Mouse (Mus musculus) kidney, postnatal 0 days (tissue): Measurements from ENCODE around the gene Zfand6. TPM values are rescaled to one million over a fixed set of nuclear protein-coding genes. Genes with fewer than 3 reads are reported as not detected.

Source experiments
- ATAC-seq: fragments of 200-750 bp; cut with Nextera tagmentation; replicated peaks from 2 replicates; pipeline ENCODE4 v1.8.0; 2017; ENCODE audit warnings: low read depth, moderate number of reproducible peaks, moderate TSS enrichment, moderate library complexity; ENCODE audit not compliant: low FRiP score
- DNase-seq: peaks from one replicate; pipeline ENCODE4 v3.0.0-alpha.2; 2016; ENCODE audit warnings: low spot score
- H3K27ac ChIP-seq: fragments of 300-500 bp; sonication (generic); 2 replicates; pipeline ENCODE4 v1.5.1; 2014; ENCODE audit warnings: mild to moderate bottlenecking
- H3K27me3 ChIP-seq: fragments of 300-500 bp; sonication (generic); 2 replicates; pipeline ENCODE4 v1.6.1; 2014; ENCODE audit warnings: low read length, mixed read lengths; ENCODE audit not compliant: insufficient read depth
- H3K36me3 ChIP-seq: fragments of 300-500 bp; sonication (generic); 2 replicates; pipeline ENCODE4 v1.6.1; 2014; ENCODE audit warnings: low read length, mixed read lengths; ENCODE audit not compliant: insufficient read depth
- H3K4me1 ChIP-seq: fragments of 300-500 bp; sonication (generic); replicated peaks from 2 replicates; pipeline ENCODE4 v1.6.1; 2014; ENCODE audit warnings: antibody characterized with exemption, low read length, mixed read lengths; ENCODE audit not compliant: insufficient read depth
- H3K4me2 ChIP-seq: fragments of 300-500 bp; sonication (generic); 2 replicates; pipeline ENCODE4 v1.6.1; 2014; ENCODE audit warnings: mild to moderate bottlenecking, low read length, moderate library complexity, mixed read lengths
- H3K4me3 ChIP-seq: fragments of 300-500 bp; sonication (generic); replicated peaks from 2 replicates; pipeline ENCODE4 v1.5.1; 2014; ENCODE audit warnings: low read depth, low read length
- H3K9ac ChIP-seq: fragments of 300-500 bp; sonication (generic); 2 replicates; pipeline ENCODE4 v1.6.1; 2014; ENCODE audit warnings: low read depth, low read length
- H3K9me3 ChIP-seq: fragments of 300-500 bp; sonication (generic); replicated peaks from 2 replicates; pipeline ENCODE4 v1.6.1; 2016; ENCODE audit warnings: low read length, inconsistent platforms, mixed read lengths
- CTCF ChIP-seq: IDR thresholded peaks from 2 replicates; pipeline ENCODE4 v1.5.1; 2016; ENCODE audit warnings: antibody characterized with exemption, low read depth, mild to moderate bottlenecking, moderate library complexity
- WGBS: fragments of 180-500 bp; shearing (Covaris S2); extraction: QIAGEN DNeasy Blood & Tissue Kit; methylation state at CpG from one replicate; pipeline ENCODE4 v1.1.7; 2014; 5-methylcytosine and 5-hydroxymethylcytosine counted together
- polyA plus RNA-seq: library from polyadenylated mRNA; unstranded; fragments of >200 nt; fragmentation: Nextera tagmentation; extraction: Ambion mirVana; gene quantifications from 2 replicates; pipeline ENCODE4 v1.2.1, GENCODE M21; 2015

Zfand6 gene
- polyA plus RNA-seq, 1 experiment from 2014 or later, result 198 TPM

GRCm38 (mm10) chr7:84577034-84577433 lies 112.7 kb downstream of the Zfand6 start:
- Histone ChIP-seq H3K4me3 (no peak overlapping the region), H3K9ac (no peak overlapping the region), H3K27ac (no peak overlapping the region), H3K4me1 (no peaks in the 10 kb centered on the region), H3K36me3 (no peaks in the 10 kb centered on the region), H3K27me3 (no peaks in the 10 kb centered on the region), H3K9me3 (no peaks in the 10 kb centered on the region), H3K4me2 (no peak overlapping the region)
- no peak; the same call in 1 of the 2 replicates for ATAC-seq
- WGBS, result 79% methylated on average over 2 of the region's 2 CpGs
- TF ChIP-seq CTCF, result no peak
- DNase-seq, result no peak

- no peak for ATAC-seq
- no peaks in the 10 kb centered on the region for H3K9me3 ChIP-seq
- no peaks in the 10 kb centered on the region for H3K36me3 ChIP-seq
- H3K4me3 ChIP-seq, result no peak overlapping the region
- no peak for DNase-seq
- no peak overlapping the region for H3K4me2 ChIP-seq
- TF ChIP-seq CTCF, result no peak
- WGBS, result 46% methylated on average over 6 of the region's 6 CpGs
- H3K9ac ChIP-seq, result no peak overlapping the region
- H3K4me1 ChIP-seq, result no peaks in the 10 kb centered on the region
- no peak overlapping the region for H3K27ac ChIP-seq
- no peaks in the 10 kb centered on the region for H3K27me3 ChIP-seq
These were observed 123.6 kb downstream of the Zfand6 start for GRCm38 (mm10) chr7:84566200-84566599.

- no peak for TF ChIP-seq CTCF
- WGBS, result 83% methylated on average over 3 of the region's 3 CpGs
- Histone ChIP-seq H3K4me2 (no peak overlapping the region), H3K4me3 (no peak overlapping the region), H3K27me3 (no peaks in the 10 kb centered on the region), H3K9ac (no peak overlapping the region), H3K9me3 (no peaks in the 10 kb centered on the region), H3K27ac (no peak overlapping the region), H3K36me3 (no peaks in the 10 kb centered on the region), H3K4me1 (no peaks in the 10 kb centered on the region)
- no peak for ATAC-seq
- DNase-seq, result no peak
These were observed 125.5 kb downstream of the Zfand6 start for GRCm38 (mm10) chr7:84564236-84564635.

Other genes with a start within 250 kb of the Zfand6 start
- 0.62 and 0.91 TPM in 2 replicates for gene Gm2115, start 161.0 kb downstream of the Zfand6 start, polyA plus RNA-seq
- 53.9 and 61.0 TPM in 2 replicates for gene Fah, start 83.2 kb downstream of the Zfand6 start, polyA plus RNA-seq
- gene Olfr291, start 163.6 kb upstream of the Zfand6 start, polyA plus RNA-seq, result not detected in 2 replicates